Mouse (Mus musculus) Patski (cell line): ENCODE measurements around the gene Gm14137. TPM values are rescaled to one million over a fixed set of nuclear protein-coding genes. Genes with fewer than 3 reads are reported as not detected.

ENCODE experiments used
- ATAC-seq: fragments of 100-300 bp; one replicate; pipeline ENCODE4 v1.8.0; 2021
- CTCF ChIA-PET: fragments of 350-600 bp; sonication (Branson Sonifier 250); formaldehyde crosslinking; loops from one replicate; lab custom pipeline; 2022; ENCODE audit warnings: inconsistent platforms; lab: Charles Lee
- POLR2A ChIA-PET: fragments of 350-600 bp; sonication (Branson Sonifier 250); formaldehyde crosslinking; loops from one replicate; lab custom pipeline; 2022; ENCODE audit warnings: antibody characterized with exemption, inconsistent platforms; lab: Charles Lee
- DNase-seq: peaks from one replicate; pipeline ENCODE4 v3.0.0-alpha.2; 2011; ENCODE audit warnings: low read depth, low spot score
- H3K27me3 ChIP-seq: fragments of 371-371 bp; one replicate; pipeline ENCODE4 v1.5.1; 2021
- CTCF ChIP-seq: fragments of 100-300 bp; IDR thresholded peaks from one replicate; pipeline ENCODE4 v1.5.1; 2021
- in situ Hi-C: fragments of 300-500 bp; cut with MboI; formaldehyde crosslinking; loops from 3 replicates; pipeline ENCODE4 v1.11.1; 2018; ENCODE audit warnings: low pct_unique_long_range_greater_than_20kb, mixed read lengths
- polyA plus RNA-seq: library from polyadenylated mRNA; unstranded; gene quantifications from one replicate; pipeline ENCODE4 v1.2.3, GENCODE M21; 2021

Gene Gm14137
- polyA plus RNA-seq, 1 experiment from 2014 or later, result 6.4 TPM

DNA sequence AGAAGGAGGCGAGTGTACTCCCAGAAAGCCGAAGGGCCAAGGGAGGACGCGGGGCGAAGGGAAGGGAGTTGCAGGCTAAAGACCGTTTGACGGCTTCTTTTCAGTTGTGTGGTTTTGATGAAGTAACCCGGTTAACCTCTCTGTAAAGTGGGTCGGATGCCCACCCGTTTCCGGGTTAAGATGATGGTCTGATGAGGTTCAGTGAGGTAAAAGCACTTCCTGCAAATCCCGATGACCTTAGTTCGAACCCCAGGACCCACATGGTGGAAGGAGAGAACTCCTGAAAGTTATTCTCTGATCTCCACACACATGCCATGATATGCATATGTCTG lies 34.8 kb downstream of the Gm14137 start:
- CTCF ChIA-PET, result interaction anchor here (0.8 to 1.2 kb wide), 2 partner anchors 9 to 15 kb away, joined by 3 read pairs; no protein-coding TSS in a partner anchor
- TF ChIP-seq CTCF, result no peak
- H3K27me3 ChIP-seq, result no peaks in the 10 kb centered on the region
- POLR2A ChIA-PET, result interaction anchor here (1.1 kb wide), 1 partner anchor 9 kb away, joined by 4 read pairs; no protein-coding TSS in a partner anchor
- DNase-seq, result no peak
- in situ Hi-C loops, result loop anchor here (10.0 kb wide), 1 partner anchor 76 kb away; the partner anchor contains the start of gene Vps18
- no peak for ATAC-seq

Other genes starting within 250 kb of the Gm14137 start
- gene Chst14, start 248.0 kb upstream of the Gm14137 start, polyA plus RNA-seq, result 32.3 TPM
- gene Ccdc32, start 145.1 kb upstream of the Gm14137 start, polyA plus RNA-seq, result 26.6 TPM
- gene Rpusd2, start 139.7 kb upstream of the Gm14137 start, polyA plus RNA-seq, result 5.2 TPM
- gene Knl1, start 127.4 kb upstream of the Gm14137 start, polyA plus RNA-seq, result 9.3 TPM
- gene Rad51, start 61.7 kb upstream of the Gm14137 start, polyA plus RNA-seq, result 24.6 TPM
- 31.7 TPM for gene Rmdn3, start 17.5 kb upstream of the Gm14137 start, polyA plus RNA-seq
- gene Gchfr, start 6.7 kb upstream of the Gm14137 start, polyA plus RNA-seq, result 27.5 TPM
- gene Zfyve19, start 34.1 kb downstream of the Gm14137 start, polyA plus RNA-seq, result 40.4 TPM
- gene Dnajc17, start 34.3 kb downstream of the Gm14137 start, polyA plus RNA-seq, result 18.6 TPM
- not detected for gene Ppp1r14d, start 55.4 kb downstream of the Gm14137 start, polyA plus RNA-seq
- 4.5 TPM for gene Spint1, start 62.9 kb downstream of the Gm14137 start, polyA plus RNA-seq
- gene Rhov, start 96.8 kb downstream of the Gm14137 start, polyA plus RNA-seq, result 2.2 TPM
- gene Vps18, start 114.2 kb downstream of the Gm14137 start, polyA plus RNA-seq, result 25.3 TPM
- 3.2 TPM for gene Dll4, start 151.3 kb downstream of the Gm14137 start, polyA plus RNA-seq
- gene Chac1, start 176.7 kb downstream of the Gm14137 start, polyA plus RNA-seq, result 34.2 TPM